Mouse (Mus musculus) liver, embryonic 11.5 days (tissue): ENCODE results near the gene Pcif1. TPM values are rescaled to one million over a fixed set of nuclear protein-coding genes. Genes with fewer than 3 reads are reported as not detected.
"Not testable (repeated sequence)": the region's sequence is repeated elsewhere in the genome, so short reads cannot be mapped to it uniquely, and the experiment has no call there.

Source experiments
- ATAC-seq: fragments of 200-750 bp; cut with Nextera tagmentation; replicated peaks from 2 replicates; pipeline ENCODE4 v1.8.0; 2017; ENCODE audit warnings: moderate number of reproducible peaks, mild to moderate bottlenecking, moderate TSS enrichment, moderate library complexity; ENCODE audit not compliant: low FRiP score
- DNase-seq: peaks from one replicate; pipeline ENCODE4 v3.0.0-alpha.2; 2017; ENCODE audit warnings: low spot score
- H3K27ac ChIP-seq: fragments of 300-500 bp; sonication (generic); 2 replicates; pipeline ENCODE4 v1.5.1; 2014; ENCODE audit warnings: mild to moderate bottlenecking, low read depth, low read length, control low read depth
- H3K27me3 ChIP-seq: fragments of 300-500 bp; sonication (generic); replicated peaks from 2 replicates; pipeline ENCODE4 v1.6.1; 2014; ENCODE audit warnings: low read length, mixed read lengths; ENCODE audit not compliant: control insufficient read depth, insufficient read depth
- H3K36me3 ChIP-seq: fragments of 300-500 bp; sonication (generic); 2 replicates; pipeline ENCODE4 v1.6.1; 2014; ENCODE audit warnings: mild to moderate bottlenecking, low read length, moderate library complexity, mixed read lengths; ENCODE audit not compliant: control insufficient read depth, insufficient read depth
- H3K4me1 ChIP-seq: fragments of 300-500 bp; sonication (generic); replicated peaks from 2 replicates; pipeline ENCODE4 v1.6.1; 2014; ENCODE audit warnings: low read length, mixed read lengths; ENCODE audit not compliant: control insufficient read depth, insufficient read depth
- H3K4me2 ChIP-seq: fragments of 300-500 bp; sonication (generic); 2 replicates; pipeline ENCODE4 v1.6.1; 2014; ENCODE audit warnings: mild to moderate bottlenecking, control low read depth, moderate library complexity
- H3K4me3 ChIP-seq: fragments of 300-500 bp; sonication (generic); 2 replicates; pipeline ENCODE4 v1.5.1; 2014; ENCODE audit warnings: low read depth, low read length, control low read depth
- H3K9ac ChIP-seq: fragments of 300-500 bp; sonication (generic); 2 replicates; pipeline ENCODE4 v1.6.1; 2014; ENCODE audit warnings: low read depth, low read length, control low read depth
- H3K9me3 ChIP-seq: fragments of 300-500 bp; sonication (generic); 2 replicates; pipeline ENCODE4 v1.6.1; 2016; ENCODE audit warnings: low read length, inconsistent platforms, mixed read lengths; ENCODE audit not compliant: control insufficient read depth
- WGBS: fragments of 180-500 bp; shearing (Covaris S2); extraction: QIAGEN DNeasy Blood & Tissue Kit; methylation state at CpG from one replicate; pipeline ENCODE4 v1.1.7; 2014; 5-methylcytosine and 5-hydroxymethylcytosine counted together
- polyA plus RNA-seq: library from polyadenylated mRNA; unstranded; fragments of >200 nt; fragmentation: Nextera tagmentation; extraction: Ambion mirVana; gene quantifications from 2 replicates; pipeline ENCODE4 v1.2.1, GENCODE M21; 2014

The Pcif1 gene
- polyA plus RNA-seq, 1 experiment from 2014 or later = 67.5 TPM

- ATAC-seq = no peak
- peaks cover 13% of the 10 kb centered on the region for H3K4me1 ChIP-seq
- no peak overlapping the region for H3K4me2 ChIP-seq
Observed at GRCm38 (mm10) chr2:164862179-164862861, 16.8 kb upstream of the Pcif1 start.

GRCm38 (mm10) chr2:164863411-164863810, 15.7 kb upstream of the Pcif1 start:
- H3K4me1 ChIP-seq = peaks cover 13% of the 10 kb centered on the region
- 85% methylated on average over 9 of the region's 9 CpGs for WGBS
- not testable (repeated sequence) for H3K27ac ChIP-seq, H3K9me3 ChIP-seq, ATAC-seq, H3K36me3 ChIP-seq, H3K4me3 ChIP-seq, H3K4me2 ChIP-seq, DNase-seq, H3K27me3 ChIP-seq, H3K9ac ChIP-seq

More at GRCm38 (mm10) chr2:164862179-164862861, 16.8 kb upstream of the Pcif1 start:
- no peak for DNase-seq
- H3K27ac ChIP-seq = no peak overlapping the region
- H3K36me3 ChIP-seq = no peaks in the 10 kb centered on the region
- peaks cover 11% of the 10 kb centered on the region for H3K27me3 ChIP-seq
- H3K9me3 ChIP-seq = no peaks in the 10 kb centered on the region
- no peak overlapping the region for H3K4me3 ChIP-seq
- 54% methylated on average over 9 of the region's 9 CpGs for WGBS
- no peak overlapping the region for H3K9ac ChIP-seq

GRCm38 (mm10) chr2:164864593-164864992, 14.5 kb upstream of the Pcif1 start:
- Histone ChIP-seq H3K9me3 (no peaks in the 10 kb centered on the region), H3K9ac (no peak overlapping the region)
- ATAC-seq = no peak

GRCm38 (mm10) chr2:164866741-164867551, 12.2 kb upstream of the Pcif1 start:
- Histone ChIP-seq H3K4me2 (no peak overlapping the region), H3K27me3 (no peaks in the 10 kb centered on the region), H3K4me3 (no peak overlapping the region), H3K4me1 (peaks cover 2% of the 10 kb centered on the region; the same call in 1 of the 2 replicates), H3K27ac (peak overlapping the region; percentile 10; the same call in 1 of the 2 replicates), H3K36me3 (no peaks in the 10 kb centered on the region), H3K9me3 (no peaks in the 10 kb centered on the region), H3K9ac (no peak overlapping the region)
- DNase-seq = no peak
- no peak for ATAC-seq
- 51% methylated on average over 16 of the region's 16 CpGs for WGBS

More at GRCm38 (mm10) chr2:164864593-164864992, 14.5 kb upstream of the Pcif1 start:
- WGBS = 41% methylated on average over 4 of the region's 4 CpGs
- no peaks in the 10 kb centered on the region for H3K27me3 ChIP-seq
- H3K4me2 ChIP-seq = no peak overlapping the region
- peaks cover 7% of the 10 kb centered on the region for H3K4me1 ChIP-seq
- DNase-seq = no peak
- no peaks in the 10 kb centered on the region for H3K36me3 ChIP-seq
- no peak overlapping the region for H3K4me3 ChIP-seq
- no peak overlapping the region for H3K27ac ChIP-seq

- Histone ChIP-seq H3K4me3 (no peak overlapping the region), H3K4me1 (no peaks in the 10 kb centered on the region), H3K27me3 (no peaks in the 10 kb centered on the region), H3K4me2 (no peak overlapping the region), H3K9ac (no peak overlapping the region), H3K36me3 (no peaks in the 10 kb centered on the region), H3K9me3 (no peaks in the 10 kb centered on the region), H3K27ac (peak overlapping the region; percentile 10; the same call in 1 of the 2 replicates)
- no peak for DNase-seq
- WGBS = 88% methylated on average over 7 of the region's 7 CpGs
- ATAC-seq = no peak
Observed at GRCm38 (mm10) chr2:164867566-164867965, 11.5 kb upstream of the Pcif1 start.

- Histone ChIP-seq H3K9me3 (no peaks in the 10 kb centered on the region), H3K27me3 (no peaks in the 10 kb centered on the region), H3K4me2 (no peak overlapping the region), H3K4me1 (no peaks in the 10 kb centered on the region), H3K27ac (no peak overlapping the region), H3K4me3 (no peak overlapping the region), H3K9ac (no peak overlapping the region), H3K36me3 (no peaks in the 10 kb centered on the region)
- ATAC-seq (no peak), DNase-seq (no peak)
- WGBS = 61% methylated on average over 7 of the region's 7 CpGs
Observed at GRCm38 (mm10) chr2:164868491-164868890, 10.6 kb upstream of the Pcif1 start.

GRCm38 (mm10) chr2:164871602-164872303, 7.4 kb upstream of the Pcif1 start:
- ATAC-seq (no peak), DNase-seq (no peak)
- 65% methylated on average over 6 of the region's 6 CpGs for WGBS
- Histone ChIP-seq H3K4me1 (peaks cover 9% of the 10 kb centered on the region), H3K27me3 (no peaks in the 10 kb centered on the region), H3K27ac (no peak overlapping the region), H3K36me3 (no peaks in the 10 kb centered on the region), H3K9me3 (no peaks in the 10 kb centered on the region), H3K9ac (no peak overlapping the region), H3K4me3 (no peak overlapping the region), H3K4me2 (no peak overlapping the region)

- WGBS = 41% methylated on average over 3 of the region's 3 CpGs
- H3K9ac ChIP-seq = no peak overlapping the region
- DNase-seq = no peak
- no peaks in the 10 kb centered on the region for H3K36me3 ChIP-seq
- no peak overlapping the region for H3K4me3 ChIP-seq
- no peaks in the 10 kb centered on the region for H3K27me3 ChIP-seq
- peaks cover 15% of the 10 kb centered on the region for H3K4me1 ChIP-seq
- H3K27ac ChIP-seq = no peak overlapping the region
- no peak overlapping the region for H3K4me2 ChIP-seq
- H3K9me3 ChIP-seq = no peaks in the 10 kb centered on the region
- no peak for ATAC-seq
Observed at GRCm38 (mm10) chr2:164873621-164874020, 5.5 kb upstream of the Pcif1 start.
